Mouse (Mus musculus) hindlimb bud, embryonic 11.5 days (tissue): ENCODE data around the gene Sox5.

Source experiments
- DNase-seq: peaks from one replicate; pipeline ENCODE4 v3.0.0-alpha.2; 2012; ENCODE audit warnings: low read depth, low spot score; ENCODE audit errors: extremely low spot score

Gene Sox5

DNA sequence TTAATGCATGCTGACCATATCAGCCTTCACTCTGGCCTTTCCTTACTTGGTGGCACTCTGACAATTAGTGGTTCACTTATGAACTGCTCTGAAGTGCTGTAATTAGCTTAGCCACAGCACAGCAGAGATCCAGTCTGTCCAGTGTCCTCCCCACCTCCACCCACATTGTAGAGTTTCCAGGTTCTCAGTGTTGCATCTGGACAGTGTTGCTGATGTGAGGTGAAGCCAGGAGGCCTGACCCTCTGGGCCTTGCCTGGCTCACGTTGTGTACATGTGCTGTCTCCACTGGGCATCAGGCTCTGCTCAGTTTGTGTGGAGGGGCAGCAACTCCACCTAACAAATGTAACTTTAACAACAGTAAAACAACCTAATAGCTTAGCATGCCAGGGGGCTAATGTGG is 328.6 kb downstream of the Sox5 start:
- DNase-seq, result no peak

DNA sequence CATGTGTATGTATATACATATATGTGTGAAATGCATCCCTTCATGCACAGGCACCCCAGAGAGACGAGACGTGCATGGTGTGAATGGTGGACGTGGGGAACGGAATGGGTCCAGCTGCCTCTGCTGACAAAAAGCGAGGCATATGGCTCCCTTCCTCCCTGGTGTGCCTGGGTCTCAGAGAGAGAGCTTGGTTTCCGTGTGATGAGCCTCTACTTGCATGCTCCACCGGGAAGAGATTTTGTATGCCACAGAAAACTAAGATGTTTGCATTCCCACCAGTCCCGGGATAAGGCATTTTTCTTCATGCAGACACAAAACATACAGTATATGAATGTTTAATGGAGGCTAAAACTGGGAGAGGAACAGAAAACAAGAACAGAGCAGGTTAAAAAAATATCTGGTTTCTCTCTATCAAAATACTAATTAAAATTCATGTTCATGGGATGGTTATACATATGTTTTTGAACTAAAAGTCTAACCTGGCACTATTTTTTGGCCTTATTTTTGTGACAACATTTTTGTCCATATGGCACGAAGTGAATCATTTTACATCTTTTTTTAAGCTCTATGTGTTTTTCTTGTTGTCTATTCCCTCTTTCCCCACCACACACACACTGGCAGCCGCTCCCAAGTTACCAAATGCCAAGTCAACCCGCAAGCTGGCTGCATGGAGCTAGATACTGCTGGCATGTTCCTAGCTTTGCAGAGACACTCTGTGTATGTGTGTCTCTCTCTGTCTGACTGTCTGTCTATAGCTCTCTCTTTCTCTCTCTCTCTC is 329.4 kb downstream of the Sox5 start:
- no peak for DNase-seq

DNA sequence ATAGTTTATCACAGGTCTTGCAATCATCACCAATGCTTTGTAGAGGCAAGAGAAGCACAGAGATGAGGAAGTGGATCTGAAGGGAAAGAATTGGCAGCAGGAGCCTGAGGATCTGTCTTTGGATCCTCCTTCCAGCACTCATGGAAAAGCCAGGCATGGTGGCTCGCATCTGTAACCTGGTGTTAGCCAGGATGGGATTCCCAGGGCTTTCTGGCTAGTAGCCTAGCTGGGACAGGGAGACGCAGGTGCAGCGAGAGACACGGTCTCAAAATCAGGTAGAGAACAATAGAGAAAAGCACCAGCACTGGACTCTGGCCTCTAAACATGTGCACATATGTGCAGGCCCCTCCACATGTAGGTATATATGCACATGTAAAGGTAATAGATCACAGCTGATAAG is 330.1 kb downstream of the Sox5 start:
- no peak for DNase-seq

DNA sequence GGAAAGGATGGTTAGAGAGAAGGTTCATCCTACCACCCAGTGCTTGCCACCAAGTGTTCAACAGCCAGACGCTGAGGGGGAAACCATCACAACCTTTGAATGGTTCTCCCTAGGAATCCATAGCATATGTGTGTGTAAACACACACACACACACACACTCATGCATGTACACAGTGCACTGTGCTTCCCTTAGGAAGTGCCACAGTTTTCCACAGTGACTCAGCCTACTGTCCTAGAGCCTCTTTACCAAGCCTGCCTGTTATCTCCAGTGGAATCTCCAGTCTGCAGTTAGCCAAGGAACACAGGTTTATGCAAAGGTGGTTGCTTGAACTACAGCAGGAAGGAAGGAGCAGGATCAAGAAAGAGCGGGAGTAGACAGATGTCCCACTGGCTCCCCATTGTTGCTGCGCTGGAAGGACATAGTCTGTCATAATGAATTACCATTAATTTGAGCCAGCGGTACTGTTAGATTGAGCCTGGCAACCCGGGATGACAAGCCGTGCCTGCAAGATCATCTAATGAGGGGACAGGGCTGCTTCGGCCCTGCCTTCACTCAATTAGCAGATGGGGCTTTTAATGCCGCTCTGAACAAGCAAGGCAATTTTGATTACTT is 335.9 kb downstream of the Sox5 start:
- no peak for DNase-seq

DNA sequence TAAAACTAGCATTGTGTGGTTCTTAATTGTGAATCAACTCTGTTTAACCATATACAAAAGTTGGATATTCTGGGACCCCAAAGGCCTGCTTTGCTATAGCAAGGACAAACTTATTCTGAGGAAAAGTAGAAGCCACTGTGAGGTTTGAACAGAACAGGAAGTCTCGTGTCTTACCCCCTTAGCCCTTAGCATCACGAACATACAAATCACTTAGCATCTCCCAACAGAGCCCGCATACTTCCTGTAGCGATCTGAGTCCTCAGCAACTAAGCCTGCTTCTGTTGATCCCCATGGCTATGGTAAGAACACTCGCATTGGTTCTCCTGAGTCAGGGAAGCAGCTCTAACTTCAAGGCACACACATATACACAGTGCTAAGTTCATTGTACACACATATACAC is 337.4 kb downstream of the Sox5 start:
- no peak for DNase-seq

DNA sequence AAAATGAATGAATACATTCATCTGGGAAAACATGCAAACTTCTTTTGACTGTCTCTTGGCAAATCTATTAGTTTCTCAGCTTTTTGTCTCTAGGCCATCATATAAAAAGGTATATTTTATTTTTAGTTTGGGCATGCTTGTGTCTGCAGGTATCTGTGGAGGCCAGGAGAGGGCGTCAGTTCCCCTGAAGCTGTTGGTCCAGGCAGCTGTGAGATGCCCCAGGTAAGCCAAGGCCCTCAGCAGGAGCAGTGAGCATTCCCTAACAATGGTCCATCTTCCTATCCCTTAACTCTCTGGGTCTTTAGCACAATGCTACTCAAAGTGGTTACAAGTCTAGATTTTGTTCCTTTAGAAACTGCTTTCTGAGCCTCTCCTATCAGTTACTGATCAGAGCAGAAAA is 338.1 kb downstream of the Sox5 start:
- DNase-seq, result no peak

DNA sequence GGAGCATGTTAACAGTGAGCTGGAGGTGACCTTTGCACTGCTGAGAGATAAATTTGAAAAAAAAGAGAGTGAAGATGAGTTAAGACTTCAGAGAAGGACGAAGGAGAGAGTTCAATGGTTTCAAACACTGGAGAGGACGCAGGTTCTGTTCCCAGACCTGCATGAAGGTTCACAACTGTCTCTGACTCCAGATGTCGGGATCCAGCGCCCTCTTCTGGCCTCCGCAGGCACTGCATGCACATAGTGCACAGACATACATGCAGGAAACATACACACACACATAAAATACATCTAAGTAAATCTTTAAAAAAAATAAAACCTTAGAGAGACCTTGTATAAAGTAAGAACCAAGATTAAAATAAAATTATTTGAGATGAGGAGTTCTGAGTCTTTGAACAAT is 352.5 kb downstream of the Sox5 start:
- no peak for DNase-seq

DNA sequence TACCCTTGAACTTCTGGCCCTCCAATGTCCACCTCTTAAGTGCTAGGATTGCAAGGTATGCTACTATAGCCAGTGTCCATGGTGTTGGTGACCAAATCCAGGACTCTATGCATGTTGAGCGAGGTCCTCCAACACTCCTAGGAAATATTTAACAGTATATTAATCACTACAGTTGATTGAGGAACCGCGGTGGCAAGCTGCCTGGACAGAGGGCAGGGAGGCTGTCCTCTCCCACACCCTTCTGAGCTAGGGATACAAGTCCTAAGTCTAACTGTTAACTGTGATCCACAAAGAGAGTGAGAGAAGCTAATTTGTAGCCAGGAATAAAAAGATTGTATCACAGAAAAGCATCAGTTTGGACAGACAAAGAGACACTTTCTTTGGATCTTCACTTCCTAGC is 373.7 kb downstream of the Sox5 start:
- DNase-seq, result no peak

DNA sequence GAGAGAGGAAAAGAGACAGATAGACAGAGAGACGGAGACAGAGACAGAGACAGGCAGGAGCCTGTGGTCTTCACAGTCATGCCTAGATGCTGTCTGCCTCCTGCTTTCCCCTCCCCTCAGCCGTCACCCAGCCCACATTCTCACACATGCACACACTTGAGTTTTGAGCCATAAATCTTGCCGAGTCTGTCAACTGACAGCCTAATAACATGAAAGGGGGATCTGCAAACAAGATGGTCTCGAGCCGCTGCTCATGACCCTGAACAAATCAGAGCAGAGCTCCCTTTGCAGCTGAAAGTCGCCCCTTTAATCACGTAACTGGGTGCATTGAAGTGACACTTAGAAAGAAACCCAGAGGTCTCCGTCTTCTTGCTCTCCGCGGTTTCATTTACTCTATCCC is 383.7 kb downstream of the Sox5 start:
- DNase-seq, result peak; percentile 41

DNA sequence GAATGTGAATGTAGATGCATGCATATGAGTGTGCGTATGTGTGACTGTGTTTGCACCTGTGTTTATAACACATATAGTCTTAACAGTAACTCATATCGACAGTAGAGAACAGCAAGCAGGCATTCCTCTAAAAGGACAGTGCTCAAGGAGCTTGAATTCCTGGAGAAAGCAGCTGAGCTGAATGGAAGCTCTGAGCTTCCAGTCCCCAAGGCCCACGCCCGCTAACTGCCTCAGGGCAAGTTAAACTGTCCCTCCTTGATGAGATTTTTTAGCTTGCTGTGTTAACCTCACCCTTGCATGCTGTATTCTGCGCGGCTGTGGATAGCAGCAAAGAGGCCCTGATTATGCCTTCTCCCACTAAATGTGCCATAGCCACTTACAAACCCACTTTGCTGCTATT is 388.6 kb downstream of the Sox5 start:
- DNase-seq, result no peak

DNA sequence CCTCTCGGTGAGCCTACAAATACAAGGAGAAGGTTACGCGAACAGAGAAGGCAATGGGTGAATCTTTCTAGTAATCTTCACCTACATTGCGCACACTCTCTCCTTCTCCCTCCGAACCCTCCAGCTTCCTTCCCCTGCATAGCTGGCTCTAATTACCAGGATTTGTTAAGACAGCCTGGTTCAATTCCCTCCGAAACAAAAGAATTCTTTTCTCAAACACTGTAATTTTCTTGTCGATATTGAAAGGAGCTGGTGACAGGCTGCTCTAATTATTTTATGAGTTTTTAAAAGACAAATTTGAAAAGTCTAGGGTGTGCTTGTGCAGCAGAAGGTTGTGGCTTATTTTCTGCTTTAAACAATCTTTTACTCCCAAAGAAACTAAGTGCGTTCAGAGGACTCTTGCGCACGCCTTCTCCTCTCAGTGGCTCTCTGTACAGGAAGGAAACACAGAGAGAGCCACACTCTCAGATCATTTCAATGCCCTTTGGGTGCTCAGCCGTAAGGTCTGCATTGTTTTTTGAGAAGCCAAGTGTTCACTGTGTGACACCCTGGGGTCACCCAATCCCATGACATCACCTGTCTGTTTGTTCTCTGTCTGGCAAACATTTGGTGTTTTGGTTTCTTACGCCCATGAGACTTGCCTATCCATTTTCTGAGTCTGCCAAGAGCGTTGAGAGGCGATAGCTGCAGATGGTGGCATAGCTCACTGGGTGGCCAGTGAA is 392.3 kb downstream of the Sox5 start:
- no peak for DNase-seq

DNA sequence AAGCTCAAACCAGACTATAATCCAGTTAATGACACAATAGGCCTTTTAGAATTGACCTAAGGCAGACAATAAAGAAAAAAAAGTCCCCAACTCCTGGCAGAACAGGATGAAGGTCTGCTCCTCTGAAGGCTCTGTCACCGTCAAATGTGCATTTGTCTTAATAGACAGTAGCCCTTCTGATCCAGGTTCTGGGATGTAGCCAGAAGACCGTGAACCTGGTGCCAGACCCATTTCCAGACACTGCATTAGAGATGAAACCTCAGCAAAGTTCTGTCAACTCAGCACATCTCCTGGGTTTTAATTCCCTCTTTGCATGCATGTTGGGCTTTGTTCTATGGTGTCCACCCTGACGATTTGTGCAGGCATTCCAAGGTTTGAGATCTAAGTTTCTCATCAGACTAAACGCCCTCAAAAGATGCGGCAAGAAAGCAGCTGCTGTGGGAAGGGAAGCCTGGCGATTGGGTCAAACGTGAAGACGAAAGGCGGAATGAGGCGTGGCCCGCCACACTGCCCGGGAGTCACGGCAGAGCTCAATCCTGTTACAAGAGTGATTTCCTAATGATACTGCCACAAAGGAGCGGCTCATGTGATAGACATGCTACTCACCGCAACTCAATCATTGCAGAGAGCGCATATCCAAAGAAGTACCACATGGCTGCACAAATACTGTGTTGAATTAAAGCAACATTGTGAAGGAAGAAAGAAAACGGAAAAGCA is 394.1 kb downstream of the Sox5 start:
- no peak for DNase-seq

DNA sequence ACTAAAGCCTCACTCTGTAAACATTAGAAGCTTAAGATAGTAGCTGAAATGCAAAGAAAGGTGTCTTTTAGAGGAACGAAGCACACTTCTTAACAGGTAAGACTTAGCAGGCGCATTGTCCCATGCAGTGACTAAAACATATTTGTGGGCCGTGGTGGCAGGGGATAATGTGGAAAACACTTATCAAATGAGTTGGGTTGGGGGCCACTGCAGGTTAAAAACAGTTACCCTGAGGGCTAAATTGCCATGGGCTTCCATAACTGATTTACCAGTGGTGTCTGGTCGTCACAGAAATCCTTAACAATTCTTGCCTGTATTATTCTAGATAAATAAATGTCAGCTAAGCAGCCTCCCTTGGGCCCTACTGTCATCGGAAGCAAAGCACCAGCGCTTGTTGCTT is 401.1 kb downstream of the Sox5 start:
- no peak for DNase-seq

DNA sequence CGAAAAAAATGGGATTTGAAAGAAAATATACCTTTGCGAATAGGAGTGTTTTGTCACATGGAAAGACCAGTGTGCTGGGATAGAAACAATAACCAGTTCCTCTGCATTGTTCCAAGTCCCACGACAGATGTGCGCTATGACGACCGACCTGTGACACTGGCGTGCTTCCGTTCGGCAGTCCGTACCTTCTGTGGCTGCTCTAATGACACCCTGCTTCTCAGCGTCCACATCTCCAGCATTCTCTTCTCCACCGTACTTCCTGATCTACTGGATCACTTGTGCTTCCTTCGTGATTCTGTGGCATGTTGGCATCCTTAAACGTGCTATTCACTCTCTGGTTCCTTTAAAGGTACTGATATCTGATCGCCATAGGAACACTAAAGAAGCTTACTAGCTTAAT is 401.6 kb downstream of the Sox5 start:
- no peak for DNase-seq

DNA sequence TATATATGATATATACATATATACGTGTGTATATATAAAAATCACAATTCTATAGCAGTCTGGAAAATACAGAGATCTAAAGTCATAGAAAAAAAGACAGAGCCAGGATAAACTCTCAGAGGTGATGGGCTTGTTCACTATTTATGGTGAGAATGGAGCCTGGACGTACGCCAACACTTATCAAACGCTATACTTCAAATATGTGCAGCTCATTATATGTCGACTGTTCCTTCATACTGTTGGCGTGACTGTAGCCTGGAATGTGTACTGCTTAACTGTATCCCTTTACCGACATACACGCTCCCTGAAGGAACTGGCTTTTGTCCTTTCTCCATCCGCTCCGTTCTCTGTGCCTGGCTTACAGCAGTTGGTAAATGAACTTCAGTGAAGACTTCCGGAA is 407.0 kb downstream of the Sox5 start:
- no peak for DNase-seq

DNA sequence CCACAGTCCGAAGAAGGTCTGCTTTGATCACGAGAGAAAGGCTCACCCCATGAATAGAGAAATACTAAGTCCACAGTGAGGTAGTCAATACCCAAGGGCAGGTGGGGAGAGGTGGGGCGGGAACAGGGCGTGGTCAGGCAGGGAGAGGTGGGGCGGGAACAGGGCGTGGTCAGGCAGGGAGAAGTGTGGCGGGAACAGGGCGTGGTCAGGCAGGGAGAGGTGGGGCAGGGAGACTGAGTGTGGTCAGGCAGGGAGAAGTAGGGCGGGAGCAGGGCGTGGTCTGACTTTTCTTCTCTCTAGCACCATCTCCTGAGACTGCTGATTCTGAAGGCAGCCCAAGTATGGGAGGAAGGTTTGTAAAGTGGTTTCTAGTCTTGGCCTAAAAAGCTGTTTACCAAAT is 411.1 kb downstream of the Sox5 start:
- no peak for DNase-seq

DNA sequence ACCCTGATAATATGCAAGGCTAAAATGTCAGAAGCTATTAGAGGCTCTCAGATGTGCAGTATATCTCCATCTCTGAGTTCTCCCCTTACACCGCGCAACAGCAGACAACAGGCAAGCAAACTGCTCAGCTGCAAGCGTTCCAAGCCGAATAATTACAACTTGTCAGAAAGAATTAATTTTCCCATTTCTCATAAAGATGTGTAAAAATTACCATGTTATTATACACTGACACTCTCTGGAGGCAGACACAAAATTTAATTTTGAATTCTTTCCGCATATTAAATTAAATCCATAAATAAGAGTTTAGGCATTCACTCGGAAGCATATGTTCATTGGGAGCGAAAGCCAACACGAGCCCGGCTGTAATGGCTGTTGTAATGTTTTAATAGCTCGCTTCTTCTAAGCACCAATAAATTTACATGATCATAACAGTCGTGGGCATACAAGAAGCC is 414.1 kb downstream of the Sox5 start:
- no peak for DNase-seq

DNA sequence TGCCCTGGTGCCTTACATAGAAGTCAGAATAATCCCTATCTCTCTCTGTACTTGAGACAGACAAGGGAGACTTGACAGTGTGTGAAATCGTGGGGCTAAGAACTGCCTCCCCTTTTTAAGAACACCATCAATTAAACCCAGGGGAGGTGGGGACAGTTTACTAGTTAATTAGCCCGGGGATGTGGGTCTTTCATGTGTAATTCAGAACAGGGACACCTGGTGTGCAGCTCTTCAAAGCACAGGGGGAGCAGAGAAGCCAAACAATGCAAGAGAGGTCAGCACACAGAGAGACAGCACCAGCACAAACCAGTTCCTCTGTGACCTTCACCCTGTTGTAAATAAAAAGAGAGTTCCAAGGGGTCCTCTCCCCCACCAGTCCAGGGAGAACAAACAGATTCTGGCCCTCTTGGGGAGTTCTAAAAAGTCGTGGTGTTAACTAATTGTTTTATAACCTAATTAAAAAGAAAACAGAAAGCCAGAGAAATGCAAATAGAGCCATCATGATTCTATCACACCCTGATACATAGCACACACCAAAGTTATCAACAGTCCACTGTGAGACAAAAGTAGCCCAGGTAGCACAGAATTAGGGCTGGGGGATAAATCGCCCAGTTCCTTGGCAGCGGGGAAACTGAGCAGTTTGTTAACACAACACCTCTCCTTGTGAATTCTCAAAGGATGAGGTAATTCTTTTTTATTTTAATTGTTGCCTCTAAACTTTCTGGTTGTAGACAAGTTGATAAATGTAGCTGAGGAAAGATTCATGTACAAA is 420.3 kb downstream of the Sox5 start:
- DNase-seq, result no peak

DNA sequence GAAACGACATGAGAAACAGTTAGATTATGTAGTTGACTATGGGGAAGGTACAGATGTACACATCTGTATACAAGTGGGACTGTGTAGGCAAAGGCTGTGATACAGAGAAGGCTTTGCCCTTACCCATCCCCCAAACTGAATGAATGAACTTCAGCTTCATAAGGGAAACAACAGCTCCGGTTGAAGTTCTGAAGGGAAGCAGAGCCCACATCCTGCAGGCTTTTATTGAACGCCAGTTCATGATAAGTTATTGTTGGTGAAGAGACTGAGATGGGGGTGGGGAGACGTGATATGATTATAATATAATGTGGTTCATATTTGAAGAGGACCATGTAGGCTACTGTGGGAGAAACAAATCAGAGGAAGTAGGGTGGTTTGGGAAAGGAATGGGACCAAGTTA is 424.7 kb downstream of the Sox5 start:
- no peak for DNase-seq

DNA sequence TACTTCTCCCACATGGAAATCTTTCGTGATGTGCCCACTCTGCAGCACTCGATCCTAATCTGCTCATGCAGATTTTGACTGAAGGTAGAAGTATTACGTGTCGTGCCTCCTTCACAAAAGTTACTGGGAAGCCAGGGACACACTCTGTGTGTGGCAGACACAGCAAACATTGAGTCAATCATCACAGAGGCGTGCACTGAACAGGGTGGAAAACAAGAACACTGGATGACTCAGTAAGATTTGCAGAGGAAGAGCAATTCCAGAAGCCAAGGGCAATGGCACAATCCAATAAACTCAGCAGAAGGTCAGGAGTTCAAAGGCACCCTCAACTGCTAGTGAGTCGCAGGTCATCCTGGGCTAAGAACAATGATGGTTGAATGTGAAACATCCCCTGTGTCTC is 430.7 kb downstream of the Sox5 start:
- no peak for DNase-seq

DNA sequence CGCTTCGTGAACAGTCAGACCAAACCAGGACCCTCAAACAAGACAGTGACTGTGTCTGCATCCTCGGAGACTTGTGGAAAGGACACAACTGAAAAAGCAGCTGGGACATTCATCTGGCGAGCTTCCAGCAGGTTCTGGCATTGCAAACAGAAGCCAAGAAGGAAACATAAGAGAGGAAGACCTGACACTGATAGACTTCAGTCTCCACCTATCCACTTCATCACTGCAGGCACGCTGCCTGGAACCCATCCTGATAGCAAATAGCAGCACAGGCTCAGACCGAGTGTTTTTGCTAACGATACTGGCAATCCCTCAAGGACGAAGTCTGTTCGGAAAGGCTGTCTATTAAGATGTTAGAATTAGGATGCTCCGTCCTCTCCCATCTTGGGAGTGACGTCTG is 438.4 kb downstream of the Sox5 start:
- DNase-seq, result no peak
